Mouse (Mus musculus): Measurements from ENCODE around the gene Znrd1as. TPM values are rescaled to one million over a fixed set of nuclear protein-coding genes. Genes with fewer than 3 reads are reported as not detected.
"Not testable (repeated sequence)": the region's sequence is repeated elsewhere in the genome, so short reads cannot be mapped to it uniquely, and the experiment has no call there.

Znrd1as gene
- polyA plus RNA-seq, 1 experiment from 2014 or later = 4.5 TPM

DNA sequence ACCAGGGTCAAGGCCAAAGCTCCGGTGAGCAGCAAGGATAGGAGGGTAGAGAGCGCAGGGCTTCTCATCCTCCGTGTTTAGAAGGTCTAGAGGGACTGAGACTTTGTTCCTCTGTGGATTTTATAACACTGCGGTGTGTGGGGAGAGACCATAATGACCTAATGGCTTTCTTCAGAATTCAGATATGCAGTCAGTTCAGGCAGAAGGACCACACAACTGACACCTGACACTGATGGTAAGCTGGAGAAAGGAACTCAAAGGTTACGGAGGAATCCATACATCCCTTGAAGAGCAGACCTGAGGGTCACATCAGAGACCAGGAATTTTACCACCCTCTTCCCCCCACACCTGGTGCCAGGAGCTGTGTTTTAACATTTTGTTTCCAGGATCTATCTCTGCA lies 31.0 kb downstream of the Znrd1as start, which contains the start of gene H2-M5:
H2-M5 (minus strand) TSS at position 101 of the 400 bp plus-strand sequence.
- no peaks in the 10 kb centered on the region for H3K36me3 ChIP-seq (ENCODE audit: control insufficient read depth, insufficient read depth, low read length)
- H3K9me3 ChIP-seq (ENCODE audit: control insufficient read depth, low read length) = no peaks in the 10 kb centered on the region
- 23% methylated on average over 5 of the region's 5 CpGs for WGBS
- H3K27ac ChIP-seq (ENCODE audit: low read depth, low read length) = no peak within 1 kb of the TSS
- H3K4me2 ChIP-seq (ENCODE audit: low read length) = peak within 1 kb of the TSS; percentile 16; the same call in 1 of the 2 replicates
- H3K9ac ChIP-seq (ENCODE audit: low read depth, low read length) = no peak within 1 kb of the TSS
- H3K27me3 ChIP-seq (replicated peaks; ENCODE audit: control insufficient read depth, insufficient read depth, low read length) = peaks cover 2% of the 10 kb centered on the region; the same call in 1 of the 2 replicates
- H3K4me3 ChIP-seq (ENCODE audit: low read length) = peak within 1 kb of the TSS; percentile 6; the same call in 1 of the 2 replicates
- H3K4me1 ChIP-seq (ENCODE audit: control insufficient read depth, insufficient read depth, low read depth, low read length) = no peaks in the 10 kb centered on the region
- no peak for ATAC-seq

DNA sequence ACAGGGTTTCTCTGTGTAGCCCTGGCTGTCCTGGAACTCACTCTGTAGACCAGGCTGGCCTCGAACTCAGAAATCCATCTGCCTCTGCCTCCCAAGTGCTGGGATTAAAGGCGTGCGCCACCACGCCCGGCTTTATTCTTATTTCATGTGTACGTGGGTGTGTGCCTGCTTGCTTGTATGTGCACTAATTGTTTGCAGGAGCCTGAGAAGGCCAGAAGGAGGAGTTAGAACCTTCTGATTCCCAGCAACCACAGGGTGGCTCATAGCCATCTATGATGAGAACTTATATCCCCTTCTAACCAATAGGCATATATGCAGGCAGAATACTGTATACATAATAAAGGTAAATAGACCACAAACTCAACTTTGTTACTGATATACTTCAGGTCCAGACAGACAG lies 32.2 kb downstream of the Znrd1as start:
- not testable (repeated sequence) for H3K36me3 ChIP-seq (ENCODE audit: control insufficient read depth, insufficient read depth, low read length); H3K4me1 ChIP-seq (ENCODE audit: control insufficient read depth, insufficient read depth, low read depth, low read length); H3K4me2 ChIP-seq (ENCODE audit: low read length); H3K9ac ChIP-seq (ENCODE audit: low read depth, low read length); H3K27ac ChIP-seq (ENCODE audit: low read depth, low read length); H3K4me3 ChIP-seq (ENCODE audit: low read length); ATAC-seq; H3K27me3 ChIP-seq (replicated peaks; ENCODE audit: control insufficient read depth, insufficient read depth, low read length); H3K9me3 ChIP-seq (ENCODE audit: control insufficient read depth, low read length)
- 95% methylated on average over 6 of the region's 6 CpGs for WGBS

DNA sequence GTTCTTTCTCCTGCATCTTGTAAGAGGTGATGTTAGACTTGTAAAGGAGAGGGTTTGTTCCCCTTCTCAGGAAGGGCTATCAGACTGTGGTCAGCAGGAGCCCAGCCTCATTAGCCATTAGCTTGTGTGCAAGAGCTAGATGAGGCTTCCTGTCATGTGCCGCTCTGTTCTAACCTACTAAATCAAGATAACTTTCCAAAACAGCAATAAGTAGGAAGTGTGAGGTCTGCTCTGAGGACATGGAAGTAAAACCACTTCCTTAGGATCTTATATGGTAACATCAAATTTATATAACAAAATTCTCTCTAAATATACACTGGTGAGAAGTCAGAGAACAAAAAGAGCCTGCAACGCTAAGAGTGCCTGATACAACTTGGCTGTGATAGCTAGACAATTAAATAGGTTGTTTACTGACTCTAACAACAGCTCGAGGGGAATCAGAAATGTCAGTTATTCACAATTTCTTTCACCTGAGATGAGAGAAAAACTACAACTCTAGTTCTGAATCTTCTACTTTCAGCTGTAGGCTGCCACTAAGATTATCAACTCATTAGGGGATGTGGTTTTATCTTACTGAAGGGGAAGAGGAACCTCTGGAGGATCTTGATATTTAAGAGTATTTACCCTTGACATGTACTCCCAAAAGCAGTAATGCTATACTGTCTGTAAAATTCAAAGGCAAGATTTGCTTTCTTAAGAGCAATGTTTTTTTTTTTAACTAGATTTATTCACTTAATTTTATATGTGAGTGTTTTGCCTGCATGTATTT lies 34.1 kb downstream of the Znrd1as start:
- WGBS = 78% methylated on average over 3 of the region's 3 CpGs
- Histone ChIP-seq H3K36me3 (ENCODE audit: control insufficient read depth, insufficient read depth, low read length) (no peaks in the 10 kb centered on the region), H3K4me2 (ENCODE audit: low read length) (no peak overlapping the region), H3K9ac (ENCODE audit: low read depth, low read length) (no peak overlapping the region), H3K4me3 (ENCODE audit: low read length) (no peak overlapping the region), H3K4me1 (ENCODE audit: control insufficient read depth, insufficient read depth, low read depth, low read length) (no peaks in the 10 kb centered on the region), H3K27me3 (replicated peaks; ENCODE audit: control insufficient read depth, insufficient read depth, low read length) (peaks cover 2% of the 10 kb centered on the region; the same call in 1 of the 2 replicates), H3K9me3 (ENCODE audit: control insufficient read depth, low read length) (no peaks in the 10 kb centered on the region), H3K27ac (ENCODE audit: low read depth, low read length) (no peak overlapping the region)
- no peak for ATAC-seq

DNA sequence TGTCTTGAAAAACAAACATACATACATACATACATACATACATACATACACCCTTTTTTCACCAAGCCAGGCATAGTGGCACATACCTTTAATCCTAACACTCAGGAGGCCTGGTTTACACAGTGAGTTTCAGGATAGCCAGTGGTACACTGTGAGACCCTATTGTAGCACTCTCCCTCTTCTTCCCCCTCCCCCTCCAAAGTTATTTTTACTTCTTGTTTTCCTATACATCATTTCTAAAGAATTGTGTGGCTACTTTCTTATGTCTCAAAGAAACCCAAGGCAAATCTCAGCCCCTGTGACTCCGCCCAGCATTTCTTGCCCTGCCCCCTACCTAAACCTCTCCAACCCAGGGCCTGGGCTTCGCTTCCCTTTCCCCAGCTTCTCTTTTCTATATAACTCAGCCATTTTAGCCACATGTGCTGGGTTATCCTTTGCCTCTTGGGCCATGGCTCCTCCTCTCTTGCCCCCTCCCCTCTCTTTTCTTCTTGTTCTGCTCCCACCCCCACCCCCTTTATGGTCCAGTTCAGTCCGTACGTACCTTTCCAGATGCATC lies 35.5 kb downstream of the Znrd1as start:
- H3K27me3 ChIP-seq (replicated peaks; ENCODE audit: control insufficient read depth, insufficient read depth, low read length) = 0 out of 2 replicates have a peak, but pooled peaks cover 2% of the 10 kb centered on the region
- ATAC-seq = no peak
- no peaks in the 10 kb centered on the region for H3K4me1 ChIP-seq (ENCODE audit: control insufficient read depth, insufficient read depth, low read depth, low read length)
- 92% methylated on average over 4 of the region's 4 CpGs for WGBS
- no peak overlapping the region for H3K9ac ChIP-seq (ENCODE audit: low read depth, low read length)
- H3K27ac ChIP-seq (ENCODE audit: low read depth, low read length) = no peak overlapping the region
- no peaks in the 10 kb centered on the region for H3K9me3 ChIP-seq (ENCODE audit: control insufficient read depth, low read length)
- H3K4me2 ChIP-seq (ENCODE audit: low read length) = no peak overlapping the region
- H3K36me3 ChIP-seq (ENCODE audit: control insufficient read depth, insufficient read depth, low read length) = no peaks in the 10 kb centered on the region
- H3K4me3 ChIP-seq (ENCODE audit: low read length) = no peak overlapping the region

DNA sequence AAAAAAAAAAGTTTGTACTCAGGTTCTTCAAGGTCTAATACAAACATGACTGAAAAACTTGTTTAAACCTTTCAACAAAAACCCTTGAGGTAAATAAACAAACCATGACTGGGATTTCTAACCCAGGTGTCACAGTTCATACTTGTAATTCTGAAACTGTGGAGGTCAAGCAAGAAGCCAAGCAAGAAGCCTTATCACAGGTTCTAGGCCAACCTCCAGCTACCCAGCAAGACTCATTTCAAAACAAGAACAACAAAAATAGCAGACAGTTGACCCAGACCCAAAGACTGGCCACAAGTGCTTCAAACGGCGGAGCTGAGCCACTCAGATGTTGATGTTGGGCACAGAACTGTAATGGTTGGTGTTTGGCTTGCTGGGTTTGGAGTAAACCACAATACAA lies 36.1 kb downstream of the Znrd1as start:
- 80% methylated on average over 2 of the region's 2 CpGs for WGBS
- Histone ChIP-seq H3K36me3 (ENCODE audit: control insufficient read depth, insufficient read depth, low read length) (no peaks in the 10 kb centered on the region), H3K4me2 (ENCODE audit: low read length) (no peak overlapping the region), H3K9me3 (ENCODE audit: control insufficient read depth, low read length) (no peaks in the 10 kb centered on the region), H3K4me3 (ENCODE audit: low read length) (no peak overlapping the region), H3K27me3 (replicated peaks; ENCODE audit: control insufficient read depth, insufficient read depth, low read length) (no peaks in the 10 kb centered on the region), H3K9ac (ENCODE audit: low read depth, low read length) (no peak overlapping the region), H3K27ac (ENCODE audit: low read depth, low read length) (no peak overlapping the region), H3K4me1 (ENCODE audit: control insufficient read depth, insufficient read depth, low read depth, low read length) (no peaks in the 10 kb centered on the region)
- ATAC-seq = no peak

DNA sequence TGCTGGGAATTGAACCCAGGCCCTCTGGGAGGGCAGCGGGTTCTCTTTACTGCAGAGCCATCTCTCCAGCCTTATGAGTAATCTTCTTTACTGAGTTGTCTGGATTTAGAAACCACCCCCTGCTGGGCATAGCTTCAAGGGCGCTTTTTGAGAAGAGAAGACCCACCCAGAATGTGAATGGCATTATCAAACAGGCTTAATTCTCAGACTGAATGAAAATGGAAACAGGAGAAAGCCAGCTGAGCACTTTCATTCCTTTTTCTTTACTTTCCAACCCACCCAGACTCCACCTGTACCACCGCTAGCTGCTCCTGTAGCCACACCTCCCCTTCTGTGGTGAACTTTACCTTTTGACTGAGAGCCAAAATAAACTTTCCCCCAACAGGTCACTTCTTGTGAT lies 37.1 kb downstream of the Znrd1as start:
- Histone ChIP-seq H3K36me3 (ENCODE audit: control insufficient read depth, insufficient read depth, low read length) (no peaks in the 10 kb centered on the region), H3K27ac (ENCODE audit: low read depth, low read length) (no peak overlapping the region), H3K4me1 (ENCODE audit: control insufficient read depth, insufficient read depth, low read depth, low read length) (no peaks in the 10 kb centered on the region), H3K4me2 (ENCODE audit: low read length) (no peak overlapping the region), H3K9ac (ENCODE audit: low read depth, low read length) (no peak overlapping the region), H3K9me3 (ENCODE audit: control insufficient read depth, low read length) (no peaks in the 10 kb centered on the region), H3K4me3 (ENCODE audit: low read length) (no peak overlapping the region), H3K27me3 (replicated peaks; ENCODE audit: control insufficient read depth, insufficient read depth, low read length) (no peaks in the 10 kb centered on the region)
- no peak for ATAC-seq
- 68% methylated on average over 3 of the region's 3 CpGs for WGBS

DNA sequence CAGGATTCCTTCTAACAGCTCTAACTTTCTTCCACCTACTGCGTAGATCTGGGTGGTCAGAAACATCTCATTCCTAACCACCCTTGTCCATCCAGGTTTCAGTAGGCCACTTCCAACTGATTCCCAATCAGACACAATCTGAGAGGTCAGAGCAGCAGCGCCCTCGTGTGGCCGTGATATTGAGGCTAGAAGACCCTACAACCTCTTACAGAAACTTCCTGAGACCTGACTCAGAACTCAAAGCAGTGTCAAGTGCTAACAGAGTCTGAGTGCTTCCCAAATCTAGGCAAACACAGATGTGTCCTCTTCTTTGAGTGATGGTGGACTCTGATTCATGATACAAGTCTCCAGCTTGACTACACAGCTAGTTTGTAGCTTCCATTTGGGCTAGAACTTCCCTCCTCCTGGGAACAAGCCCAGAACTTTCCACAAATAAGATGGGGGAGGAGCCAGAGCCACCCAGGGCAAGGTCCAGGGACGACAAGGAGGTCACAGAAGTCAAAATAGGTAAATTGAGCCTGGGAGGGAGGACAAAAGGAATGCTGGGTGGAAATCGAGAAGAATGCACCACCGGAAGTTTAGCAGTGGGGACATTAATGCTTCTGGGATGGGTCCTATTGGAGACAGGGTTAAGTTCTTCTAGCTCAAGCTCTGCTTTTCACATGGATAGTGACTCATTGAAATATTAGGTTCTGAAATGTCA lies 38.8 kb downstream of the Znrd1as start:
- Histone ChIP-seq H3K27me3 (replicated peaks; ENCODE audit: control insufficient read depth, insufficient read depth, low read length) (no peaks in the 10 kb centered on the region), H3K4me1 (ENCODE audit: control insufficient read depth, insufficient read depth, low read depth, low read length) (no peaks in the 10 kb centered on the region; the same call in 1 of the 2 replicates), H3K27ac (ENCODE audit: low read depth, low read length) (no peak overlapping the region), H3K9me3 (ENCODE audit: control insufficient read depth, low read length) (no peaks in the 10 kb centered on the region), H3K36me3 (ENCODE audit: control insufficient read depth, insufficient read depth, low read length) (no peaks in the 10 kb centered on the region), H3K4me2 (ENCODE audit: low read length) (no peak overlapping the region), H3K4me3 (ENCODE audit: low read length) (no peak overlapping the region), H3K9ac (ENCODE audit: low read depth, low read length) (no peak overlapping the region)
- no peak for ATAC-seq
- WGBS = 33% methylated on average over 7 of the region's 7 CpGs

DNA sequence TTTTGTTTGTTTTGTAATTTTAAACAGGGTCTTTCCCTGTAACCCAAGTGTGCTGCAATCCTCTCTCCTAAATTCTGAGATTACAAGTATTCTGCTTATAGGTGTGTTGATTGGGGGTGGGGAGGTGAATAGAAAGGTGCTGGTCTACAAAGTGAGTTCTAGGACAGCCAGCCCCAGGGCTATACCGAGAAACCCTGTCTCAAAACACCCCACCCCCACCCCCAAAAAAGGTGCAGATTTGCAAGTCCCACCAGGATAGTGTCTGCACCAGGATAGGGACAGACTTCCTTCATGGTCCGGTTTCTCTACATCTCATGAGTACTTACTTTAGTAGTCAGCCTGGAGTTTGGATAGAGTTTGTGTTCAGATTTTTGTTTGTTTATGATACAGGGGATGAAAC lies 40.1 kb downstream of the Znrd1as start:
- WGBS = 80% methylated on average over 2 of the region's 2 CpGs
- no peak for ATAC-seq
- no peak overlapping the region for H3K4me2 ChIP-seq (ENCODE audit: low read length)
- no peaks in the 10 kb centered on the region for H3K36me3 ChIP-seq (ENCODE audit: control insufficient read depth, insufficient read depth, low read length)
- no peak overlapping the region for H3K9ac ChIP-seq (ENCODE audit: low read depth, low read length)
- H3K27ac ChIP-seq (ENCODE audit: low read depth, low read length) = no peak overlapping the region
- no peak overlapping the region for H3K4me3 ChIP-seq (ENCODE audit: low read length)
- H3K4me1 ChIP-seq (ENCODE audit: control insufficient read depth, insufficient read depth, low read depth, low read length) = no peaks in the 10 kb centered on the region; the same call in 1 of the 2 replicates
- H3K9me3 ChIP-seq (ENCODE audit: control insufficient read depth, low read length) = no peaks in the 10 kb centered on the region
- no peaks in the 10 kb centered on the region for H3K27me3 ChIP-seq (replicated peaks; ENCODE audit: control insufficient read depth, insufficient read depth, low read length)

DNA sequence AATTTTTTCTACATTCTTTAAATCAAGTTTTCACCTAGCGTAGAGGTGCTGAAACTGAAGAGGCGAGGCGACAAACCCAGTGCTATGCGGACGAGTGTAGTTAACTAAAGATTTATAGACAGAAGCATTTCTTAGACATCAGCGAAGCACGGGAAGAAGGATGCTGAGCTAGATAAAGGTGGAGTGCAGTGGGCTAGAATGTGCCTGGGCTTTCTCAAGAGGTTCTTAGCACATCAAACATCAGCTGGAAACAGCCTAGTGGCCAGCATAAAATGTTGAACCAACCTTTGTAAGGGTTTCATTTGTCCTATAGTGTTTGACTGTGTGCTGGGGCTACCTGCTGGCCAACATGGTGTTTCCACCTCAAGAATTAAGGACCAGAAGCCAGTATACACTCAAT lies 42.5 kb downstream of the Znrd1as start, which contains the start of gene Zfp57:
Zfp57 (plus strand) TSS at position 301 of the 400 bp plus-strand sequence.
- peak within 1 kb of the TSS; percentile 82 for H3K4me3 ChIP-seq (ENCODE audit: low read length)
- ATAC-seq = no peak
- H3K9ac ChIP-seq (ENCODE audit: low read depth, low read length) = no peak within 1 kb of the TSS
- H3K27ac ChIP-seq (ENCODE audit: low read depth, low read length) = no peak within 1 kb of the TSS
- no peaks in the 10 kb centered on the region for H3K9me3 ChIP-seq (ENCODE audit: control insufficient read depth, low read length)
- H3K27me3 ChIP-seq (replicated peaks; ENCODE audit: control insufficient read depth, insufficient read depth, low read length) = no peaks in the 10 kb centered on the region
- peaks cover 6% of the 10 kb centered on the region for H3K4me1 ChIP-seq (ENCODE audit: control insufficient read depth, insufficient read depth, low read depth, low read length)
- peak within 1 kb of the TSS; percentile 67 for H3K4me2 ChIP-seq (ENCODE audit: low read length)
- peaks cover 6% of the 10 kb centered on the region for H3K36me3 ChIP-seq (ENCODE audit: control insufficient read depth, insufficient read depth, low read length)
- WGBS = 93% methylated on average over 7 of the region's 7 CpGs
